7 mouse cellular contexts compared by ENCODE assay signal in the genomic region with DNA sequence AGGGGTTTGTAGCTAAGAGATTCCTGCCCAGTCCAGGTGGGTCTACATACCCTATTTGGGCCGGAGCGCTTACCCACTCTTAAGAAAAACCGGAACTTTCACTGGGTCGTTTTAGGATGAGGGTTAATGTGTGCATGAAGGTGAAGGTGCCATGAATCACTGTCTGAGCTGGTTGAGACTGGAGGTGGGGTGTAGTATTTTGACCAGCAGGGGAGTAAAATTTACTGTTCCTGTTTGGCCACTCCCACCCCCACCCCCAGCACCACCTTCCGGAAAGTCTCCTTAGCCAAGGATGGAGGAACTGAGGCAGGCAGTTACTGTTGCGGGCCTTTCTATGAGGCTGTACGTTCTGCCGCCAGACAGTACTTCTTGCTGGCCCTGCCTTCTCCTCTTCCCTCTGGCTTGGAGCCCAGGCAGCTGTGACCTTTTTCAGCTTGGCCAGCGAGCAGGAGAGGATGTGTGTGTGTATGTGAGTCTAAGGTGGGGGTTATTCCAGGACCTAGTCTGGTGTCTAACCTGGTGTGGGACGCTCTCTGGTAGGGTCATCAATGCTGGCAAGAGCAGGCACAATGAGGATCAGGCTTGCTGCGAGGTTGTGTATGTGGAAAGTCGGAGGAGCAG. TPM values are rescaled to one million over a fixed set of nuclear protein-coding genes. Genes with fewer than 3 reads are reported as not detected.
A peak's percentile ranks its signal among the peaks of the same experiment; 100 is the strongest.
DNase-seq lines count a peak whose midpoint lies in the region; ATAC-seq and TF ChIP-seq lines count a peak whose summit lies in the region.

No protein-coding gene starts in this region.

- peak; percentile 73 for DNase-seq in adipocyte (ENCODE audit: low spot score)
- DNase-seq in heart, postnatal 25 days (ENCODE audit: low spot score) = peak; percentile 65
- DNase-seq in T-cell, adult 2 months (ENCODE audit: low spot score) = no peak
- DNase-seq in urinary bladder, adult 2 months (ENCODE audit: low spot score) = no peak

- H3K9ac ChIP-seq in limb, embryonic 12.5 days (replicated peaks) = no peak overlapping the region
- H3K9ac ChIP-seq in neural tube, embryonic 13.5 days = no peak overlapping the region; the same call in 1 of the 2 replicates

- H3K4me2 ChIP-seq in limb, embryonic 12.5 days = peak overlapping the region; percentile 97
- H3K4me2 ChIP-seq in neural tube, embryonic 13.5 days = peak overlapping the region; percentile 78

- no peak overlapping the region for H3K27ac ChIP-seq in embryonic fibroblast, embryonic 13.5 days (ENCODE audit: insufficient read depth, low read length)
- no peak overlapping the region for H3K27ac ChIP-seq in limb, embryonic 12.5 days
- H3K27ac ChIP-seq in neural tube, embryonic 13.5 days (replicated peaks) = no peak overlapping the region

- TF ChIP-seq CTCF in embryonic fibroblast, embryonic 13.5 days (IDR thresholded peaks at IDR 0.05; ENCODE audit: borderline replicate concordance, insufficient read depth, low read length) = no peak

- no peak for TF ChIP-seq POLR2A in embryonic fibroblast, embryonic 13.5 days (IDR thresholded peaks at IDR 0.05; ENCODE audit: low read depth, low read length)

- peak overlapping the region; percentile 53 for H3K4me3 ChIP-seq in embryonic fibroblast, embryonic 13.5 days (ENCODE audit: insufficient read depth, low read length)
- H3K4me3 ChIP-seq in limb, embryonic 12.5 days (replicated peaks) = peak overlapping the region; percentile 52
- H3K4me3 ChIP-seq in neural tube, embryonic 13.5 days = peak overlapping the region; percentile 43; the same call in 1 of the 2 replicates

- peaks cover 86% of the 10 kb centered on the region for H3K27me3 ChIP-seq in limb, embryonic 12.5 days
- peaks cover 89% of the 10 kb centered on the region for H3K27me3 ChIP-seq in neural tube, embryonic 13.5 days

- no peaks in the 10 kb centered on the region for H3K9me3 ChIP-seq in limb, embryonic 12.5 days
- no peaks in the 10 kb centered on the region for H3K9me3 ChIP-seq in neural tube, embryonic 13.5 days

- ATAC-seq in limb, embryonic 12.5 days (ENCODE audit: insufficient number of reproducible peaks, insufficient read depth, low FRiP score, low TSS enrichment, low read depth) = no peak
- no peak for ATAC-seq in neural tube, embryonic 13.5 days (ENCODE audit: low read depth)

- 14% methylated on average over 12 of the region's 12 CpGs for WGBS in limb, embryonic 12.5 days
- 13% methylated on average over 12 of the region's 12 CpGs for WGBS in neural tube, embryonic 13.5 days

- H3K36me3 ChIP-seq in limb, embryonic 12.5 days = no peaks in the 10 kb centered on the region
- H3K36me3 ChIP-seq in neural tube, embryonic 13.5 days = no peaks in the 10 kb centered on the region

- intact Hi-C loops in heart, postnatal 25 days (cut with DNase I) = no loop called here

- H3K4me1 ChIP-seq in embryonic fibroblast, embryonic 13.5 days (ENCODE audit: control insufficient read depth, insufficient read depth, low read length) = peaks cover 4% of the 10 kb centered on the region; the same call in 1 of the 2 replicates
- peaks cover 16% of the 10 kb centered on the region for H3K4me1 ChIP-seq in limb, embryonic 12.5 days (replicated peaks)
- H3K4me1 ChIP-seq in neural tube, embryonic 13.5 days (replicated peaks) = peaks cover 25% of the 10 kb centered on the region

RNA-seq across cellular contexts. Expression of gene Fam19a3, which starts 0.5 kb away (rescaled TPM):
- polyA plus RNA-seq in embryonic fibroblast, embryonic 13.5 days (2011; ENCODE audit: insufficient read length, low read depth, missing spikeins) = 0.12 and 0.32 TPM in 2 replicates
- 1 to 10 TPM; 2.5 to 3.0 TPM for total RNA-seq in heart, postnatal 25 days (2021)
- polyA plus RNA-seq in limb, embryonic 12.5 days (2016; fragmentation: Nextera tagmentation; extraction: Ambion mirVana) = 0.24 and 0.85 TPM in 2 replicates
- not detected in 2 replicates for polyA plus RNA-seq in neural tube, embryonic 13.5 days (2015; fragmentation: Nextera tagmentation; extraction: Ambion mirVana)
- polyA plus RNA-seq in urinary bladder, adult 2 months (2012; rRNA removed) = 0.18 and 0.45 TPM in 2 replicates

RNA-seq across cellular contexts. Expression of gene Ppm1j, which starts 1.3 kb away (rescaled TPM):
- polyA plus RNA-seq in embryonic fibroblast, embryonic 13.5 days (2011; ENCODE audit: insufficient read length, low read depth, missing spikeins) = 4.7 and 6.3 TPM in 2 replicates
- 10 to 100 TPM; 22.4 to 26.6 TPM for total RNA-seq in heart, postnatal 25 days (2021)
- polyA plus RNA-seq in limb, embryonic 12.5 days (2016; fragmentation: Nextera tagmentation; extraction: Ambion mirVana) = 2.6 and 3.4 TPM in 2 replicates
- polyA plus RNA-seq in neural tube, embryonic 13.5 days (2015; fragmentation: Nextera tagmentation; extraction: Ambion mirVana) = 1.5 and 1.9 TPM in 2 replicates
- polyA plus RNA-seq in urinary bladder, adult 2 months (2012; rRNA removed) = 2.1 and 2.2 TPM in 2 replicates

RNA-seq across cellular contexts. Expression of gene Rhoc, which starts 6.0 kb away (rescaled TPM):
- polyA plus RNA-seq in embryonic fibroblast, embryonic 13.5 days (2011; ENCODE audit: insufficient read length, low read depth, missing spikeins) = 439 and 560 TPM in 2 replicates
- total RNA-seq in heart, postnatal 25 days (2021) = 100 to 1,000 TPM in 1 of 2 experiments, 10 to 100 TPM in 1; 96.9 to 108 TPM
- 152 and 154 TPM in 2 replicates for polyA plus RNA-seq in limb, embryonic 12.5 days (2016; fragmentation: Nextera tagmentation; extraction: Ambion mirVana)
- 82.9 and 83.0 TPM in 2 replicates for polyA plus RNA-seq in neural tube, embryonic 13.5 days (2015; fragmentation: Nextera tagmentation; extraction: Ambion mirVana)
- 124 and 138 TPM in 2 replicates for polyA plus RNA-seq in urinary bladder, adult 2 months (2012; rRNA removed)

RNA-seq across cellular contexts. Expression of gene Mov10, which starts 36.2 kb away (rescaled TPM):
- 21.3 and 25.8 TPM in 2 replicates for polyA plus RNA-seq in embryonic fibroblast, embryonic 13.5 days (2011; ENCODE audit: insufficient read length, low read depth, missing spikeins)
- 1 to 10 TPM; 6.2 to 6.3 TPM for total RNA-seq in heart, postnatal 25 days (2021)
- polyA plus RNA-seq in limb, embryonic 12.5 days (2016; fragmentation: Nextera tagmentation; extraction: Ambion mirVana) = 73.8 and 77.2 TPM in 2 replicates
- 13.4 and 13.8 TPM in 2 replicates for polyA plus RNA-seq in neural tube, embryonic 13.5 days (2015; fragmentation: Nextera tagmentation; extraction: Ambion mirVana)
- 7.5 and 11.2 TPM in 2 replicates for polyA plus RNA-seq in urinary bladder, adult 2 months (2012; rRNA removed)

Comparison
In these comparisons a context has a peak if more than half of its experiments do, and no peak if none do; other contexts are left out.
1. DNase-seq: peak in adipocyte (single experiment) and heart, postnatal 25 days (single experiment); none in T-cell, adult 2 months (single experiment) and urinary bladder, adult 2 months (single experiment).
2. Peak in every context shown above with its lines, with median percentiles within 50 percentile points of each other: H3K4me3 ChIP-seq.